Mouse (Mus musculus) liver, embryonic 11.5 days (tissue): ENCODE measurements at regions not wholly inside any gene's neighbourhood (a gene's known extent, or its start where the extent isn't known, plus 50 kb on each side); places are given as distances from the start of the nearest gene placed in this dataset.

ENCODE experiments used
- ATAC-seq: fragments of 200-750 bp; cut with Nextera tagmentation; replicated peaks from 2 replicates; pipeline ENCODE4 v1.8.0; 2017; ENCODE audit warnings: moderate number of reproducible peaks, mild to moderate bottlenecking, moderate TSS enrichment, moderate library complexity; ENCODE audit not compliant: low FRiP score
- DNase-seq: peaks from one replicate; pipeline ENCODE4 v3.0.0-alpha.2; 2017; ENCODE audit warnings: low spot score
- H3K27ac ChIP-seq: fragments of 300-500 bp; sonication (generic); 2 replicates; pipeline ENCODE4 v1.5.1; 2014; ENCODE audit warnings: mild to moderate bottlenecking, low read depth, low read length, control low read depth
- H3K27me3 ChIP-seq: fragments of 300-500 bp; sonication (generic); replicated peaks from 2 replicates; pipeline ENCODE4 v1.6.1; 2014; ENCODE audit warnings: low read length, mixed read lengths; ENCODE audit not compliant: control insufficient read depth, insufficient read depth
- H3K36me3 ChIP-seq: fragments of 300-500 bp; sonication (generic); 2 replicates; pipeline ENCODE4 v1.6.1; 2014; ENCODE audit warnings: mild to moderate bottlenecking, low read length, moderate library complexity, mixed read lengths; ENCODE audit not compliant: control insufficient read depth, insufficient read depth
- H3K4me1 ChIP-seq: fragments of 300-500 bp; sonication (generic); replicated peaks from 2 replicates; pipeline ENCODE4 v1.6.1; 2014; ENCODE audit warnings: low read length, mixed read lengths; ENCODE audit not compliant: control insufficient read depth, insufficient read depth
- H3K4me2 ChIP-seq: fragments of 300-500 bp; sonication (generic); 2 replicates; pipeline ENCODE4 v1.6.1; 2014; ENCODE audit warnings: mild to moderate bottlenecking, control low read depth, moderate library complexity
- H3K4me3 ChIP-seq: fragments of 300-500 bp; sonication (generic); 2 replicates; pipeline ENCODE4 v1.5.1; 2014; ENCODE audit warnings: low read depth, low read length, control low read depth
- H3K9ac ChIP-seq: fragments of 300-500 bp; sonication (generic); 2 replicates; pipeline ENCODE4 v1.6.1; 2014; ENCODE audit warnings: low read depth, low read length, control low read depth
- H3K9me3 ChIP-seq: fragments of 300-500 bp; sonication (generic); 2 replicates; pipeline ENCODE4 v1.6.1; 2016; ENCODE audit warnings: low read length, inconsistent platforms, mixed read lengths; ENCODE audit not compliant: control insufficient read depth
- WGBS: fragments of 180-500 bp; shearing (Covaris S2); extraction: QIAGEN DNeasy Blood & Tissue Kit; methylation state at CpG from one replicate; pipeline ENCODE4 v1.1.7; 2014; 5-methylcytosine and 5-hydroxymethylcytosine counted together

DNA sequence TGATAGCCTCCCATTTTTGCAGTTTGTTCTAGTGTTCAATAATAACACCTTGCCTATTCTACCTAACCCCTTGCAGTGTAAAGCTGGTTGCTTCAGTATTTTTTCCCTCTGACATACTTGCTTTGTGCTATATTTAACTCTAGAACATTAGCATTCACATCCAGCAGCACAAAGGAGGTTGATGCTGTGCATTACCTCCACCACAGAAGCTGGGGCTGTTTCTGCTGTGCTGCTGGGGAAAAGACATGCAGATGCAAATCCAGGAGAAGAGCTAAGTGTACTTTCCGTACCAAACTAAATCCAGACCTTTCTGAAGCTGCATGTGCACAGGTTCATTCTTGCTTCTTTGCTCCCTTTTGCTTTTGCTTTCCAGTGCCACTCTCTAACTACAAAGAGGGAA is 403.9 kb upstream of the Mef2c start:
- Histone ChIP-seq H3K4me1 (no peaks in the 10 kb centered on the region), H3K9ac (no peak overlapping the region), H3K27ac (no peak overlapping the region), H3K27me3 (no peaks in the 10 kb centered on the region), H3K4me2 (no peak overlapping the region), H3K36me3 (no peaks in the 10 kb centered on the region), H3K9me3 (no peaks in the 10 kb centered on the region), H3K4me3 (no peak overlapping the region)
- ATAC-seq (no peak), DNase-seq (no peak)
- 69% methylated on average over 1 of the region's 1 CpGs for WGBS

DNA sequence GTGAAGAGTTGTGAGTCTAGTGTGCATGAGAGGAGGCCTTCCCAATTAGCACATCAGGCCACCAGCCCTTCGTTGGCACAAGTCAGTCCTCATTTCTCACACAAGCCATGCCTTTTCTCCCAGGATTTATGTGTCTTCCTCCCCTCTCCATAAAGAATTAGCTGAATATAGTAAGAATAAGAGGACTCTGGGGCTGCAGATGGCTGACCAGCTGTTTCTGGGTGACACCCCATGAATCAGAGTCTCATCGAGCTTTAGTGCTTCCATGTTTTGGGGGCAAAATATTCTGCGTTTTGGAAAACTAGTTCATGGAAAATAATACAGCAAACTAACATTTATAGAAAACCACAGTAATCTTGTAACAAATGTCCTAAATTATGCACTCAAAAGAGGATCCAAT is 393.2 kb upstream of the Mef2c start:
- Histone ChIP-seq H3K4me3 (no peak overlapping the region), H3K36me3 (no peaks in the 10 kb centered on the region), H3K27me3 (no peaks in the 10 kb centered on the region), H3K27ac (no peak overlapping the region), H3K9me3 (no peaks in the 10 kb centered on the region), H3K9ac (no peak overlapping the region), H3K4me1 (no peaks in the 10 kb centered on the region), H3K4me2 (no peak overlapping the region)
- no peak for DNase-seq
- WGBS, result 86% methylated on average over 3 of the region's 3 CpGs
- no peak for ATAC-seq

DNA sequence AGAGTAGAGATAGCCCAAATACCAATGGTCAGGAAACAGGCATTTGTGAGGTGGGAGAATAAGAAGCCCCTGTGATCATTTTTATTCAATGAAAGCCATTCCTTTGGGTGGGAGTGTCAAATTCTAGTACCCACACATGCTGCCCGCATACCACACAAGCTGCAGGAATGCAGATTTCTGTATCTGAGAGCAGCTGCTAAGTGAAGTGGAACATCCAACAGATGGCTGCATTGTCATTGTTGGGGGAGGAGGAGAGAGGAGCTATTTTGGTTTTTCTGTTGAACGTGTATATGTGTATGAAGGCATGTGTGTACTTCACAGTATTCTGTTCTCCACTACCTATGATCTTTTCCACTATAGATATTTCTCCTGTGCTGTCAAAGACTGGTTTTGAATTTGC is 392.3 kb upstream of the Mef2c start:
- Histone ChIP-seq H3K4me3 (no peak overlapping the region), H3K9me3 (no peaks in the 10 kb centered on the region), H3K27ac (no peak overlapping the region), H3K4me1 (no peaks in the 10 kb centered on the region), H3K36me3 (no peaks in the 10 kb centered on the region), H3K9ac (no peak overlapping the region), H3K4me2 (no peak overlapping the region), H3K27me3 (no peaks in the 10 kb centered on the region)
- ATAC-seq (peak; percentile 64), DNase-seq (no peak)
- 27% methylated on average over 2 of the region's 2 CpGs for WGBS

GRCm38 (mm10) chr13:83112323-83112722 is 391.5 kb upstream of the Mef2c start:
- ATAC-seq (peak; percentile 52), DNase-seq (no peak)
- Histone ChIP-seq H3K4me3 (no peak overlapping the region), H3K9ac (no peak overlapping the region), H3K4me1 (no peaks in the 10 kb centered on the region), H3K36me3 (no peaks in the 10 kb centered on the region), H3K9me3 (no peaks in the 10 kb centered on the region), H3K4me2 (no peak overlapping the region; the same call in 1 of the 2 replicates), H3K27ac (no peak overlapping the region), H3K27me3 (no peaks in the 10 kb centered on the region)
- WGBS, result 39% methylated on average over 1 of the region's 1 CpGs

DNA sequence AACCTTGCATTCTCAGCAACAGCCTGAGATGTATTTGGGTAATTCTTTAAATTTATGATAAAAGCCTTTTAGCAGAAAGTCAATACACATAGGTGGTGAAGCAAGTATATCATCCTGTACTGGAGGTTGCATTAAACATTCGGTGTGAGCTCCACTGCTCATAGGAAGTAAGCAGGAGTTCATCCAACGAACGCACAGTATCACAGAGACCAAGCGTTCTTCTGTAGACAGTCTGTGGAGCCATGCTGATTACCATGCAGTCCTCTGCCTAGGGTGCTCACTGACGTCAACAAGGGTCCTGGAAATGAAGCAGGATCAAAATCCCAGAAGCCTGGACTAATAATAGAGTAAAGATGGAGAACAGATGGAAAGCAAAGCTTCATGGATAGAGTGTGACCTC is 391.1 kb upstream of the Mef2c start:
- DNase-seq (no peak), ATAC-seq (peak; percentile 74)
- H3K27ac ChIP-seq, result no peak overlapping the region
- H3K36me3 ChIP-seq, result no peaks in the 10 kb centered on the region
- H3K4me1 ChIP-seq, result no peaks in the 10 kb centered on the region
- 44% methylated on average over 5 of the region's 5 CpGs for WGBS
- no peak overlapping the region for H3K4me3 ChIP-seq
- H3K9me3 ChIP-seq, result no peaks in the 10 kb centered on the region
- no peak overlapping the region for H3K4me2 ChIP-seq
- H3K27me3 ChIP-seq, result no peaks in the 10 kb centered on the region
- no peak overlapping the region for H3K9ac ChIP-seq

- Histone ChIP-seq H3K4me1 (no peaks in the 10 kb centered on the region), H3K27ac (no peak overlapping the region), H3K36me3 (no peaks in the 10 kb centered on the region), H3K9me3 (no peaks in the 10 kb centered on the region), H3K9ac (no peak overlapping the region), H3K4me2 (no peak overlapping the region), H3K27me3 (no peaks in the 10 kb centered on the region), H3K4me3 (no peak overlapping the region)
- DNase-seq (no peak), ATAC-seq (no peak)
Observed at GRCm38 (mm10) chr13:83113808-83114207, 390.0 kb upstream of the Mef2c start.

- Histone ChIP-seq H3K9ac (no peak overlapping the region), H3K27me3 (no peaks in the 10 kb centered on the region), H3K9me3 (no peaks in the 10 kb centered on the region), H3K36me3 (no peaks in the 10 kb centered on the region), H3K27ac (no peak overlapping the region), H3K4me1 (no peaks in the 10 kb centered on the region), H3K4me3 (no peak overlapping the region), H3K4me2 (no peak overlapping the region)
- 74% methylated on average over 2 of the region's 2 CpGs for WGBS
- ATAC-seq, result no peak
- no peak for DNase-seq
Observed at GRCm38 (mm10) chr13:83114401-83114800, 389.4 kb upstream of the Mef2c start.

DNA sequence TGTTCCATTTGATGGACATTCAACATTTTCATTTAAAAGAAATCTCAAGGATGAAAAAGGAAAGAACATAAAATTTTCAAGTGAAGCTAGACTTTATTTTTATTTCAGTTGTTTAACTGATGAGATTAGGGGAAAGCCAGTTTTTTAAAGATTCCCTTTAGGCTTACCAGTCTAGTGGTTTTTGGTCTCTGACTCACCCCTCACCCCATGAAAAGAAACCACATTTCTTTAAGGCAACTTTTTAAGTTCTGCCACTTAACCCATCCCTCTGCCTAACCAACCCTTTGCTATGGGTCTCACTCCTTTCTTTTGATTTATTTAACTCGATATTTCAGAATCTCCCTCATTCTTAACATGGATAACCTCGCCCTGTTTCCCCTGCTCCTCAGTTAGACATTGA is 388.1 kb upstream of the Mef2c start:
- no peak overlapping the region for H3K4me3 ChIP-seq
- no peaks in the 10 kb centered on the region; the same call in 1 of the 2 replicates for H3K4me1 ChIP-seq
- H3K27ac ChIP-seq, result no peak overlapping the region
- no peaks in the 10 kb centered on the region for H3K9me3 ChIP-seq
- no peak for DNase-seq
- no peak overlapping the region for H3K9ac ChIP-seq
- no peaks in the 10 kb centered on the region for H3K36me3 ChIP-seq
- H3K4me2 ChIP-seq, result no peak overlapping the region
- no peak for ATAC-seq
- no peaks in the 10 kb centered on the region for H3K27me3 ChIP-seq
- 72% methylated on average over 2 of the region's 2 CpGs for WGBS

DNA sequence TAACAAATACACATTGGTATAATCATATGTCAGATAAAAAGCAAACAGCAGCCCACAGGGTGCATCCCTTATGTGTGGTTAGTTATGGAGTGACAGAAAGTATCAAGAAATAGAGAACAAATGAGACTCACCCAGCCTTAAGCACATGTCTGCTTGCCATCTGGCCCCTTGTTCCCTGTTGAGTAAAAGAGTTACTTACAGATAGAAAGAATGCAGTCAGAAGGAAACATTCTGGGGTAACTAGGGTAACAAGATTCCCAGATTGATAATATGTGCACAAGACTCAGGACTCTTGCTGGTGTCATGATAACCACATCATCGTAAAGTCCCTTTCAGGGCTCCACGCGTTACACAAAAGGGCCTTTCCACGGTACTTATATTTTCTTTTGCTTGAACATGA is 383.5 kb upstream of the Mef2c start:
- H3K4me3 ChIP-seq, result no peak overlapping the region
- H3K27ac ChIP-seq, result no peak overlapping the region
- no peaks in the 10 kb centered on the region for H3K27me3 ChIP-seq
- no peak overlapping the region for H3K9ac ChIP-seq
- 89% methylated on average over 4 of the region's 4 CpGs for WGBS
- no peaks in the 10 kb centered on the region; the same call in 1 of the 2 replicates for H3K4me1 ChIP-seq
- no peak overlapping the region for H3K4me2 ChIP-seq
- ATAC-seq (no peak), DNase-seq (no peak)
- no peaks in the 10 kb centered on the region for H3K9me3 ChIP-seq
- H3K36me3 ChIP-seq, result no peaks in the 10 kb centered on the region
